Mouse (Mus musculus): ENCODE data around the gene Alox12b. TPM values are rescaled to one million over a fixed set of nuclear protein-coding genes. Genes with fewer than 3 reads are reported as not detected.

The Alox12b gene
- polyA plus RNA-seq, 1 experiment from 2014 or later = not detected

- Histone ChIP-seq H3K27me3 (replicated peaks; ENCODE audit: insufficient read depth, low read length) (no peaks in the 10 kb centered on the region), H3K4me2 (replicated peaks; ENCODE audit: low read depth, low read length) (peak overlapping the region; percentile 88), H3K9me3 (ENCODE audit: low read length) (no peaks in the 10 kb centered on the region), H3K27ac (ENCODE audit: low read length) (0 out of 2 replicates have a peak overlapping the region, but pooled peaks have one; percentile 81), H3K36me3 (ENCODE audit: insufficient read depth, low read length) (no peaks in the 10 kb centered on the region), H3K4me1 (ENCODE audit: insufficient read depth, low read depth, low read length) (peaks cover 17% of the 10 kb centered on the region; the same call in 1 of the 2 replicates), H3K4me3 (ENCODE audit: low read depth, low read length) (peak overlapping the region; percentile 52), H3K9ac (replicated peaks; ENCODE audit: low read depth) (no peak overlapping the region)
- WGBS = 1% methylated on average over 15 of the region's 15 CpGs
- peak; percentile 17; the same call in 1 of the 2 replicates for ATAC-seq
- DNase-seq (ENCODE audit: low spot score) = peak; percentile 87
- TF ChIP-seq EP300 (IDR thresholded peaks at IDR 0.05) = no peak; the same call in 1 of the 2 replicates
- TF ChIP-seq CTCF (IDR thresholded peaks at IDR 0.05) = no peak
Observed at GRCm38 (mm10) chr11:69118765-69119164, 38.0 kb upstream of the Alox12b start.

GRCm38 (mm10) chr11:69119446-69120155 lies 37.2 kb upstream of the Alox12b start:
- Histone ChIP-seq H3K36me3 (ENCODE audit: insufficient read depth, low read length) (no peaks in the 10 kb centered on the region), H3K27me3 (replicated peaks; ENCODE audit: insufficient read depth, low read length) (no peaks in the 10 kb centered on the region), H3K4me1 (ENCODE audit: insufficient read depth, low read depth, low read length) (peaks cover 17% of the 10 kb centered on the region; the same call in 1 of the 2 replicates), H3K9me3 (ENCODE audit: low read length) (no peaks in the 10 kb centered on the region), H3K4me2 (replicated peaks; ENCODE audit: low read depth, low read length) (peak overlapping the region; percentile 77), H3K4me3 (ENCODE audit: low read depth, low read length) (no peak overlapping the region), H3K9ac (replicated peaks; ENCODE audit: low read depth) (no peak overlapping the region), H3K27ac (ENCODE audit: low read length) (no peak overlapping the region)
- DNase-seq (ENCODE audit: low spot score) = no peak
- TF ChIP-seq CTCF (IDR thresholded peaks at IDR 0.05) (no peak), EP300 (IDR thresholded peaks at IDR 0.05) (no peak)
- WGBS = 50% methylated on average over 14 of the region's 14 CpGs
- ATAC-seq = no peak

GRCm38 (mm10) chr11:69120221-69121000 lies 36.4 kb upstream of the Alox12b start, which contains the start of gene Hes7:
Gene Hes7 (plus strand): TSS chr11:69120404.
- DNase-seq (ENCODE audit: low spot score) (no peak), ATAC-seq (no peak)
- peak within 1 kb of the TSS; percentile 54 for H3K4me3 ChIP-seq (ENCODE audit: low read depth, low read length)
- peaks cover 17% of the 10 kb centered on the region; the same call in 1 of the 2 replicates for H3K4me1 ChIP-seq (ENCODE audit: insufficient read depth, low read depth, low read length)
- no peaks in the 10 kb centered on the region for H3K36me3 ChIP-seq (ENCODE audit: insufficient read depth, low read length)
- H3K9me3 ChIP-seq (ENCODE audit: low read length) = no peaks in the 10 kb centered on the region
- WGBS = 3% methylated on average over 26 of the region's 27 CpGs
- no peaks in the 10 kb centered on the region for H3K27me3 ChIP-seq (replicated peaks; ENCODE audit: insufficient read depth, low read length)
- H3K9ac ChIP-seq (replicated peaks; ENCODE audit: low read depth) = 0 out of 2 replicates have a peak within 1 kb of the TSS, but pooled peaks have one; percentile 48
- H3K4me2 ChIP-seq (replicated peaks; ENCODE audit: low read depth, low read length) = peak within 1 kb of the TSS; percentile 77
- no peak within 1 kb of the TSS for H3K27ac ChIP-seq (ENCODE audit: low read length)
- TF ChIP-seq EP300 (IDR thresholded peaks at IDR 0.05) (no peak), CTCF (IDR thresholded peaks at IDR 0.05) (no peak)

- WGBS = under 1% methylated on average over 20 of the region's 33 CpGs
- no peak overlapping the region for H3K27ac ChIP-seq (ENCODE audit: low read length)
Observed at GRCm38 (mm10) chr11:69121001-69121740, 35.6 kb upstream of the Alox12b start.

GRCm38 (mm10) chr11:69121741-69122335 lies 35.0 kb upstream of the Alox12b start:
- peak overlapping the region; percentile 48 for H3K9ac ChIP-seq (replicated peaks; ENCODE audit: low read depth)
- TF ChIP-seq CTCF (IDR thresholded peaks at IDR 0.05) (no peak), EP300 (IDR thresholded peaks at IDR 0.05) (no peak)
- no peaks in the 10 kb centered on the region for H3K27me3 ChIP-seq (replicated peaks; ENCODE audit: insufficient read depth, low read length)
- H3K4me1 ChIP-seq (ENCODE audit: insufficient read depth, low read depth, low read length) = peaks cover 23% of the 10 kb centered on the region; the same call in 1 of the 2 replicates
- peak overlapping the region; percentile 87 for H3K27ac ChIP-seq (ENCODE audit: low read length)
- no peak for ATAC-seq
- peak overlapping the region; percentile 54 for H3K4me3 ChIP-seq (ENCODE audit: low read depth, low read length)
- DNase-seq (ENCODE audit: low spot score) = no peak
- peak overlapping the region; percentile 77 for H3K4me2 ChIP-seq (replicated peaks; ENCODE audit: low read depth, low read length)
- H3K9me3 ChIP-seq (ENCODE audit: low read length) = no peaks in the 10 kb centered on the region
- no peaks in the 10 kb centered on the region for H3K36me3 ChIP-seq (ENCODE audit: insufficient read depth, low read length)
- WGBS = under 1% methylated on average over 27 of the region's 32 CpGs

More at GRCm38 (mm10) chr11:69121001-69121740, 35.6 kb upstream of the Alox12b start:
- peak overlapping the region; percentile 77 for H3K4me2 ChIP-seq (replicated peaks; ENCODE audit: low read depth, low read length)
- 0 out of 2 replicates have a peak overlapping the region, but pooled peaks have one; percentile 48 for H3K9ac ChIP-seq (replicated peaks; ENCODE audit: low read depth)
- ATAC-seq (no peak), DNase-seq (ENCODE audit: low spot score) (peak; percentile 40)
- H3K9me3 ChIP-seq (ENCODE audit: low read length) = no peaks in the 10 kb centered on the region
- H3K36me3 ChIP-seq (ENCODE audit: insufficient read depth, low read length) = no peaks in the 10 kb centered on the region
- H3K4me3 ChIP-seq (ENCODE audit: low read depth, low read length) = peak overlapping the region; percentile 54
- H3K4me1 ChIP-seq (ENCODE audit: insufficient read depth, low read depth, low read length) = peaks cover 21% of the 10 kb centered on the region; the same call in 1 of the 2 replicates
- TF ChIP-seq CTCF (IDR thresholded peaks at IDR 0.05) = no peak
- TF ChIP-seq EP300 (IDR thresholded peaks at IDR 0.05) = no peak
- no peaks in the 10 kb centered on the region for H3K27me3 ChIP-seq (replicated peaks; ENCODE audit: insufficient read depth, low read length)

Data from lung, postnatal 0 days (tissue).